Mouse (Mus musculus) embryonic facial prominence, embryonic 15.5 days (tissue): ENCODE data around the gene Ptprr. TPM values are rescaled to one million over a fixed set of nuclear protein-coding genes. Genes with fewer than 3 reads are reported as not detected.

Experiments used
- ATAC-seq: fragments of 200-750 bp; cut with Nextera tagmentation; 2 replicates; pipeline ENCODE4 v1.8.0; 2017; ENCODE audit warnings: low read depth, moderate TSS enrichment; ENCODE audit not compliant: insufficient number of reproducible peaks, low FRiP score, low TSS enrichment
- H3K27ac ChIP-seq: fragments of 300-500 bp; sonication (generic); replicated peaks from 2 replicates; pipeline ENCODE4 v1.5.1; 2015; ENCODE audit warnings: mild to moderate bottlenecking, inconsistent platforms
- H3K27me3 ChIP-seq: fragments of 300-500 bp; sonication (generic); 2 replicates; pipeline ENCODE4 v1.6.1; 2015; ENCODE audit warnings: inconsistent platforms
- H3K36me3 ChIP-seq: fragments of 300-500 bp; sonication (generic); 2 replicates; pipeline ENCODE4 v1.6.1; 2015; ENCODE audit warnings: mild to moderate bottlenecking, inconsistent platforms
- H3K4me1 ChIP-seq: fragments of 300-500 bp; sonication (generic); 2 replicates; pipeline ENCODE4 v1.6.1; 2015; ENCODE audit warnings: inconsistent platforms
- H3K4me2 ChIP-seq: fragments of 300-500 bp; sonication (generic); replicated peaks from 2 replicates; pipeline ENCODE4 v1.6.1; 2015; ENCODE audit warnings: mild to moderate bottlenecking, inconsistent platforms
- H3K4me3 ChIP-seq: fragments of 300-500 bp; sonication (generic); replicated peaks from 2 replicates; pipeline ENCODE4 v1.5.1; 2015; ENCODE audit warnings: mild to moderate bottlenecking, inconsistent platforms
- H3K9ac ChIP-seq: fragments of 300-500 bp; sonication (generic); 2 replicates; pipeline ENCODE4 v1.6.1; 2015; ENCODE audit warnings: inconsistent platforms
- H3K9me3 ChIP-seq: fragments of 300-500 bp; sonication (generic); replicated peaks from 2 replicates; pipeline ENCODE4 v1.6.1; 2016; ENCODE audit warnings: inconsistent platforms
- WGBS: fragments of 180-500 bp; shearing (Covaris S2); methylation state at CpG from one replicate; pipeline ENCODE4 v1.1.7; 2015; 5-methylcytosine and 5-hydroxymethylcytosine counted together
- polyA plus RNA-seq: library from polyadenylated mRNA; unstranded; fragments of >200 nt; fragmentation: Nextera tagmentation; extraction: Ambion mirVana; gene quantifications from 2 replicates; pipeline ENCODE4 v1.2.1, GENCODE M21; 2015

The Ptprr gene
- polyA plus RNA-seq, 1 experiment from 2014 or later, result 3.4 TPM

- Histone ChIP-seq H3K4me1 (peaks cover 5% of the 10 kb centered on the region; the same call in 1 of the 2 replicates), H3K27ac (no peak overlapping the region), H3K9me3 (no peaks in the 10 kb centered on the region), H3K4me3 (0 out of 2 replicates have a peak overlapping the region, but pooled peaks have one; percentile 1), H3K27me3 (no peaks in the 10 kb centered on the region), H3K36me3 (no peaks in the 10 kb centered on the region), H3K4me2 (peak overlapping the region; percentile 19), H3K9ac (no peak overlapping the region)
- 19% methylated on average over 14 of the region's 14 CpGs for WGBS
- peak; percentile 55; the same call in 1 of the 2 replicates for ATAC-seq
Measured at GRCm38 (mm10) chr10:116196596-116197415, 178.8 kb downstream of the Ptprr start.

- no peak overlapping the region for H3K27ac ChIP-seq
- H3K27me3 ChIP-seq, result no peaks in the 10 kb centered on the region
- H3K9me3 ChIP-seq, result no peaks in the 10 kb centered on the region
- no peak for ATAC-seq
- H3K9ac ChIP-seq, result no peak overlapping the region
- 11% methylated on average over 4 of the region's 4 CpGs for WGBS
- H3K4me3 ChIP-seq, result 0 out of 2 replicates have a peak overlapping the region, but pooled peaks have one; percentile 1
- no peaks in the 10 kb centered on the region for H3K36me3 ChIP-seq
- peak overlapping the region; percentile 19 for H3K4me2 ChIP-seq
- peaks cover 5% of the 10 kb centered on the region; the same call in 1 of the 2 replicates for H3K4me1 ChIP-seq
Measured at GRCm38 (mm10) chr10:116197416-116197939, 179.5 kb downstream of the Ptprr start.

- Histone ChIP-seq H3K9ac (no peak overlapping the region), H3K9me3 (no peaks in the 10 kb centered on the region), H3K36me3 (no peaks in the 10 kb centered on the region), H3K27me3 (no peaks in the 10 kb centered on the region), H3K4me1 (peaks cover 5% of the 10 kb centered on the region; the same call in 1 of the 2 replicates), H3K27ac (no peak overlapping the region), H3K4me2 (no peak overlapping the region), H3K4me3 (no peak overlapping the region)
- WGBS, result 30% methylated on average over 5 of the region's 5 CpGs
- ATAC-seq, result no peak
Measured at GRCm38 (mm10) chr10:116199035-116199434, 181.0 kb downstream of the Ptprr start.

GRCm38 (mm10) chr10:116201542-116201941, 183.5 kb downstream of the Ptprr start:
- Histone ChIP-seq H3K36me3 (no peaks in the 10 kb centered on the region), H3K4me1 (peaks cover 5% of the 10 kb centered on the region; the same call in 1 of the 2 replicates), H3K27me3 (no peaks in the 10 kb centered on the region), H3K4me2 (no peak overlapping the region), H3K27ac (no peak overlapping the region), H3K9ac (no peak overlapping the region), H3K4me3 (no peak overlapping the region), H3K9me3 (no peaks in the 10 kb centered on the region)
- 82% methylated on average over 8 of the region's 8 CpGs for WGBS
- no peak for ATAC-seq

- 59% methylated on average over 15 of the region's 15 CpGs for WGBS
- Histone ChIP-seq H3K4me1 (no peaks in the 10 kb centered on the region), H3K9ac (no peak overlapping the region), H3K9me3 (no peaks in the 10 kb centered on the region), H3K4me3 (no peak overlapping the region), H3K4me2 (no peak overlapping the region), H3K27me3 (no peaks in the 10 kb centered on the region), H3K27ac (no peak overlapping the region), H3K36me3 (no peaks in the 10 kb centered on the region)
- ATAC-seq, result no peak
Measured at GRCm38 (mm10) chr10:116205580-116206358, 187.8 kb downstream of the Ptprr start.

- no peak for ATAC-seq
- H3K4me1 ChIP-seq, result no peaks in the 10 kb centered on the region
- H3K4me3 ChIP-seq, result no peak overlapping the region
- no peaks in the 10 kb centered on the region for H3K36me3 ChIP-seq
- no peak overlapping the region for H3K9ac ChIP-seq
- no peak overlapping the region for H3K4me2 ChIP-seq
- no peaks in the 10 kb centered on the region for H3K27me3 ChIP-seq
- no peak overlapping the region for H3K27ac ChIP-seq
- no peaks in the 10 kb centered on the region for H3K9me3 ChIP-seq
- 81% methylated on average over 11 of the region's 11 CpGs for WGBS
Measured at GRCm38 (mm10) chr10:116206449-116206848, 188.4 kb downstream of the Ptprr start.

GRCm38 (mm10) chr10:116207987-116208726, 190.1 kb downstream of the Ptprr start:
- H3K9me3 ChIP-seq, result no peaks in the 10 kb centered on the region
- H3K36me3 ChIP-seq, result no peaks in the 10 kb centered on the region
- H3K4me3 ChIP-seq, result no peak overlapping the region
- peak overlapping the region; percentile 29; the same call in 1 of the 2 replicates for H3K4me2 ChIP-seq
- no peak overlapping the region for H3K27ac ChIP-seq
- WGBS, result 17% methylated on average over 9 of the region's 9 CpGs
- H3K27me3 ChIP-seq, result no peaks in the 10 kb centered on the region
- no peaks in the 10 kb centered on the region for H3K4me1 ChIP-seq
- no peak overlapping the region for H3K9ac ChIP-seq
- ATAC-seq, result no peak

GRCm38 (mm10) chr10:116208727-116209115, 190.7 kb downstream of the Ptprr start:
- Histone ChIP-seq H3K4me1 (no peaks in the 10 kb centered on the region), H3K4me3 (no peak overlapping the region), H3K27ac (no peak overlapping the region), H3K9me3 (no peaks in the 10 kb centered on the region), H3K27me3 (no peaks in the 10 kb centered on the region), H3K9ac (no peak overlapping the region), H3K4me2 (no peak overlapping the region), H3K36me3 (no peaks in the 10 kb centered on the region)
- no peak for ATAC-seq
- 48% methylated on average over 9 of the region's 9 CpGs for WGBS

- Histone ChIP-seq H3K27ac (no peak overlapping the region), H3K9ac (no peak overlapping the region), H3K36me3 (no peaks in the 10 kb centered on the region), H3K4me3 (no peak overlapping the region), H3K27me3 (no peaks in the 10 kb centered on the region), H3K4me1 (no peaks in the 10 kb centered on the region), H3K9me3 (no peaks in the 10 kb centered on the region), H3K4me2 (no peak overlapping the region)
- 13% methylated on average over 3 of the region's 3 CpGs for WGBS
- no peak for ATAC-seq
Measured at GRCm38 (mm10) chr10:116212127-116212526, 194.1 kb downstream of the Ptprr start.

GRCm38 (mm10) chr10:116220336-116221118, 202.5 kb downstream of the Ptprr start:
- Histone ChIP-seq H3K9ac (no peak overlapping the region), H3K27ac (no peak overlapping the region), H3K4me3 (no peak overlapping the region), H3K4me1 (no peaks in the 10 kb centered on the region), H3K4me2 (no peak overlapping the region), H3K36me3 (no peaks in the 10 kb centered on the region), H3K9me3 (no peaks in the 10 kb centered on the region), H3K27me3 (no peaks in the 10 kb centered on the region)
- 81% methylated on average over 12 of the region's 12 CpGs for WGBS
- ATAC-seq, result no peak
